Mouse (Mus musculus) lung, postnatal 0 days (tissue): ENCODE data around the gene Ms4a6d.

Experiments used
- CTCF ChIP-seq: IDR thresholded peaks from 2 replicates; pipeline ENCODE4 v1.5.1; 2016; ENCODE audit warnings: antibody characterized with exemption, mild to moderate bottlenecking
- EP300 ChIP-seq: IDR thresholded peaks from 2 replicates; pipeline ENCODE4 v1.6.1; 2016; ENCODE audit warnings: antibody characterized with exemption, mild to moderate bottlenecking, control low read depth

DNA sequence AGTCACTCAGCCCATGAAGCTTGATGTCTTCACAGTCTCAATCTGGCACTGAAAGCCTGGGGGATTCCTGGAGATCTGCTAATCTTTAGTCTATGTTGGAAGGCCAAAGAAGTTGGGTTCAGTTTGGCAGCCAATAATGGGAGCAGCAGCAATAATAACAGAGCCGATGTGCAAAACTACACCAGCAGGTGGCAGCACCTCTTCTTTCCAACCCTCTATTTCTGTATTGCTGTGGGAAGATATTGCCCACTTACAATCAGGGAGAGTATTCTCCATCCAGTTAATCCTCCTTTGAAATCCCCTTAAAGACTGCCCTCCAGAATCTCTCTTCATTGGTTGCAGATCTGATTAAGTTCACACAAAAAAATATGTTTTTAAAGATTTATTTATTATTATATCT lies 3.5 kb upstream of the Ms4a6d start:
- TF ChIP-seq EP300 (no peak), CTCF (peak; percentile 79)
